Mouse (Mus musculus): ENCODE data around the gene Gm6377. TPM values are rescaled to one million over a fixed set of nuclear protein-coding genes. Genes with fewer than 3 reads are reported as not detected.

Gene Gm6377
- not detected for total RNA-seq (2021)
- long read RNA-seq: 0 reads

GRCm38 (mm10) chrX:109196468-109196867 lies at the start of gene Gm6377:
Gm6377 (plus strand) TSS chrX:109196756.
- DNase-seq (ENCODE audit: low spot score in 2 of 2): no peak

GRCm38 (mm10) chrX:109147108-109147507 lies 49.4 kb upstream of the Gm6377 start:
- no peak for DNase-seq (ENCODE audit: low spot score in 2 of 2)

GRCm38 (mm10) chrX:109151228-109151627 lies 45.3 kb upstream of the Gm6377 start:
- no peak for DNase-seq (ENCODE audit: low spot score in 2 of 2)

- no peak for DNase-seq (ENCODE audit: low spot score in 2 of 2)
These were observed 36.2 kb upstream of the Gm6377 start for GRCm38 (mm10) chrX:109160326-109160725.

GRCm38 (mm10) chrX:109160901-109161300 lies 35.7 kb upstream of the Gm6377 start:
- DNase-seq (ENCODE audit: low spot score in 2 of 2): no peak

- no peak for DNase-seq (ENCODE audit: low spot score in 2 of 2)
These were observed 21.5 kb upstream of the Gm6377 start for GRCm38 (mm10) chrX:109175038-109175437.

- no peak for DNase-seq (ENCODE audit: low spot score in 2 of 2)
These were observed 21.1 kb upstream of the Gm6377 start for GRCm38 (mm10) chrX:109175470-109175869.

GRCm38 (mm10) chrX:109184706-109185478 lies 11.7 kb upstream of the Gm6377 start:
- DNase-seq (ENCODE audit: low spot score in 2 of 2): no peak

GRCm38 (mm10) chrX:109189607-109190006 lies 6.9 kb upstream of the Gm6377 start:
- DNase-seq (ENCODE audit: low spot score in 2 of 2): no peak

GRCm38 (mm10) chrX:109190969-109191368 lies 5.6 kb upstream of the Gm6377 start:
- no peak for DNase-seq (ENCODE audit: low spot score in 2 of 2)

GRCm38 (mm10) chrX:109191436-109191835 lies 5.1 kb upstream of the Gm6377 start:
- no peak for DNase-seq (ENCODE audit: low spot score in 2 of 2)

- no peak for DNase-seq (ENCODE audit: low spot score in 2 of 2)
These were observed 11.3 kb downstream of the Gm6377 start for GRCm38 (mm10) chrX:109207843-109208242.

- DNase-seq (ENCODE audit: low spot score in 2 of 2): no peak
These were observed 32.2 kb downstream of the Gm6377 start for GRCm38 (mm10) chrX:109228720-109229119.

- DNase-seq (ENCODE audit: low spot score in 2 of 2): no peak
These were observed 39.0 kb downstream of the Gm6377 start for GRCm38 (mm10) chrX:109235383-109236036.

GRCm38 (mm10) chrX:109238163-109238562 lies 41.6 kb downstream of the Gm6377 start:
- DNase-seq (ENCODE audit: low spot score in 2 of 2): no peak

Other genes with a start within 250 kb of the Gm6377 start
- 10 to 100 TPM; 10.4 to 12.4 TPM for gene Hmgn5, start 183.4 kb upstream of the Gm6377 start, total RNA-seq (2021)
- 100 to 1,000 TPM; 129 to 144 TPM for gene Sh3bgrl, start 101.4 kb upstream of the Gm6377 start, total RNA-seq (2021)

Measured in layer of hippocampus, postnatal 10 days (tissue).